ENCODE assay signal across 8 mouse cellular contexts in genomic region chr4:149549221-149549925, GRCm38 (mm10). TPM values are rescaled to one million over a fixed set of nuclear protein-coding genes. Genes with fewer than 3 reads are reported as not detected.
DNase-seq lines count a peak whose midpoint lies in the region; ATAC-seq and TF ChIP-seq lines count a peak whose summit lies in the region.

No protein-coding gene starts in this region.

- H3K27me3 ChIP-seq in midbrain, embryonic 12.5 days = no peaks in the 10 kb centered on the region
- no peaks in the 10 kb centered on the region for H3K27me3 ChIP-seq in small intestine, adult 2 months (ENCODE audit: control insufficient read depth, insufficient read depth, low read length)

- no peak overlapping the region for H3K4me2 ChIP-seq in midbrain, embryonic 12.5 days (replicated peaks)

- no peak overlapping the region for H3K4me3 ChIP-seq in midbrain, embryonic 12.5 days
- H3K4me3 ChIP-seq in small intestine, adult 2 months (ENCODE audit: low read depth, low read length) = no peak overlapping the region

- TF ChIP-seq POLR2A in small intestine, adult 2 months (IDR thresholded peaks at IDR 0.05; ENCODE audit: low read depth, low read length) = no peak

- H3K27ac ChIP-seq in midbrain, embryonic 12.5 days (replicated peaks) = no peak overlapping the region
- H3K27ac ChIP-seq in small intestine, adult 2 months (ENCODE audit: insufficient read depth, low read depth, low read length) = no peak overlapping the region

- peak; percentile 85 for ATAC-seq in granulocyte monocyte progenitor cell, adult 5-6 weeks (replicated peaks; ENCODE audit: poor library complexity, severe bottlenecking)
- ATAC-seq in midbrain, embryonic 12.5 days (ENCODE audit: low FRiP score, low read depth) = peak; percentile 74

- H3K9ac ChIP-seq in midbrain, embryonic 12.5 days (replicated peaks) = no peak overlapping the region

- WGBS in midbrain, embryonic 12.5 days = 66% methylated on average over 9 of the region's 9 CpGs
- 60% methylated on average over 9 of the region's 9 CpGs for WGBS in small intestine, adult 2 months

- H3K9me3 ChIP-seq in midbrain, embryonic 12.5 days = no peaks in the 10 kb centered on the region

- TF ChIP-seq CTCF in small intestine, adult 2 months (IDR thresholded peaks at IDR 0.05; ENCODE audit: extremely low read depth, insufficient read length, insufficient replicate concordance, low read depth, low read length) = peak; percentile 90; the same call in 1 of the 2 replicates

- DNase-seq in urinary bladder, postnatal 14 days (ENCODE audit: low spot score) = peak; percentile 83
- DNase-seq in urinary bladder, postnatal 10 days (ENCODE audit: low spot score) = no peak
- DNase-seq in embryo, embryonic 11 days = peak; percentile 88
- DNase-seq in kidney, adult 11 months = peak; percentile 62
- DNase-seq in left cerebral cortex, postnatal 36 days (ENCODE audit: low spot score in 2 of 2) = peak; percentile 86 to 87

- intact Hi-C loops in left cerebral cortex, postnatal 36 days (cut with DNase I) = loop anchor here (1.0 to 10.0 kb wide), 4 partner anchors 63 to 205 kb away; no protein-coding TSS in a partner anchor

- peaks cover 22% of the 10 kb centered on the region for H3K36me3 ChIP-seq in midbrain, embryonic 12.5 days
- peaks cover 15% of the 10 kb centered on the region for H3K36me3 ChIP-seq in small intestine, adult 2 months (ENCODE audit: control insufficient read depth, insufficient read depth, low read length)

- H3K4me1 ChIP-seq in midbrain, embryonic 12.5 days = no peaks in the 10 kb centered on the region
- H3K4me1 ChIP-seq in small intestine, adult 2 months (ENCODE audit: control insufficient read depth, insufficient read depth, insufficient read length, low read length) = no peaks in the 10 kb centered on the region

RNA-seq across cellular contexts. Expression of gene Ctnnbip1, which starts 31.3 kb away (rescaled TPM):
- total RNA-seq in granulocyte monocyte progenitor cell, adult 5-6 weeks (2014; fragmentation: Nextera tagmentation) = 3.5 and 8.7 TPM in 2 replicates
- 2.8 and 4.6 TPM in 2 replicates for total RNA-seq in granulocyte monocyte progenitor cell, adult 5-6 weeks (2017)
- total RNA-seq in left cerebral cortex, postnatal 36 days (2021) = 10 to 100 TPM; 36.7 to 43.5 TPM
- polyA plus RNA-seq in midbrain, embryonic 12.5 days (2016; fragmentation: Nextera tagmentation; extraction: Ambion mirVana) = 66.3 and 68.2 TPM in 2 replicates
- polyA plus RNA-seq in small intestine, adult 2 months (2012; rRNA removed) = 10.8 and 27.2 TPM in 2 replicates

RNA-seq across cellular contexts. Expression of gene Clstn1, which starts 36.9 kb away (rescaled TPM):
- 0.90 and 3.0 TPM in 2 replicates for total RNA-seq in granulocyte monocyte progenitor cell, adult 5-6 weeks (2014; fragmentation: Nextera tagmentation)
- 3.0 and 3.2 TPM in 2 replicates for total RNA-seq in granulocyte monocyte progenitor cell, adult 5-6 weeks (2017)
- 1,000 to 10,000 TPM; 1,328 to 1,609 TPM for total RNA-seq in left cerebral cortex, postnatal 36 days (2021)
- polyA plus RNA-seq in midbrain, embryonic 12.5 days (2016; fragmentation: Nextera tagmentation; extraction: Ambion mirVana) = 84.4 and 103 TPM in 2 replicates
- polyA plus RNA-seq in small intestine, adult 2 months (2012; rRNA removed) = 35.6 and 76.4 TPM in 2 replicates

Comparison
In these comparisons a context has a peak if more than half of its experiments do, and no peak if none do; other contexts are left out.
1. RNA of gene Clstn1, which starts 36.9 kb away (total RNA-seq): 1,328 to 1,609 TPM in left cerebral cortex, postnatal 36 days; 0.90 to 3.2 TPM in granulocyte monocyte progenitor cell, adult 5-6 weeks; every median in the first group is over 100 times any median in the second.